Mouse (Mus musculus): ENCODE results near the gene Frmd4a.
A peak's percentile ranks its signal among the peaks of the same experiment; 100 is the strongest.

Gene Frmd4a

DNA sequence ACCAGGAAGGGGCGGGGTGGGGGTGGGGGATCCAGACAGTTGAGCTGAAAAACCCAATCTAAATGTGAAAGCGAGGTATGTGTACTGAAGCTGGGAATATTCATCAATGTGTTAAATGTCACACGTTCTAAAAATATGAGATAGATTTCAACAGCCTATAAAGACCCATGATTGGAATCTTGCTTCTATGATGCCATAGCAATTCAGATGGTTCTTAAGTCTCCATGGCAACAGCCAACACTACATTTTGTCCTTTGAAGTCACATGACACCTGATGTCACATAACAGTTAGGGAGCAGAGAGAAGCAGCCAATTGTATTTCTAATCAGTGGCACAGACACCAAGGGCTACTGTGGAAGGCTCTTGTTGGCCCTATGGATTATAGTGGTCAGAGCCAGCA lies 120.0 kb downstream of the Frmd4a start:
- no peak for DNase-seq (ENCODE audit: low spot score)

DNA sequence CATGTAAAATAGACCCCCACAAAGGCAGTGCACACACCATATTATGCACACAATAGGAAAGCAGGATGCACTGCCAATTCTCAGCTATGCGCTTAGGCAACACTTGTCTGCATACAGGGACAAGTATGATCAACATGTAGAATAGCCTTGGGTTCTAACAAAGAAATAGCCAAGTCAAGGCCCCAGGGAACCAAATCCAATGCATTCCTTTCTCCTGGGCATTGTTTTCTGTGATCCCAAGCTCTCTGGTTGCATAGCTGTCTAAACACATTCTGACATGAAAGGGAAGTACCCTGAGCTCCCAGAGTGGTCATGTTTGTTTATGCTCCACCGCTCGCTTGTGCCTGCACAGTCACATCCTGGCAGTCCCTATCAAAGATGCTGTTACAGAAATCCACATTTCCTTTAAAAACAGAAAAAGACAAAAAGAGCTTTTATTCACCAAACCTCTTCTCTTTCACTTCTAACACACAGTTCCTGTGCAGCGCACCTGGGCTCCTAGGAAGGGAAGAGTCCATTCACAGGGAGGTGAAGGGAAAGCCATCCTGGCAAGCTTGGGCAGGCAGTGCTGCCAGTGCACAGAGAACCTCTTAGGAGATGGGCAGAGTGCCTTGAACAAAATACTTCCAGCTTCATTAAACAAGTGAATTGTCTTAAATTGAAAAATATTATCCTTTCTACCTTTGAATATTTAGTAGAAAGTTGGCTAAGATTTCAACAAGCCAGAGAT lies 124.9 kb downstream of the Frmd4a start:
- DNase-seq (ENCODE audit: low spot score) = no peak

DNA sequence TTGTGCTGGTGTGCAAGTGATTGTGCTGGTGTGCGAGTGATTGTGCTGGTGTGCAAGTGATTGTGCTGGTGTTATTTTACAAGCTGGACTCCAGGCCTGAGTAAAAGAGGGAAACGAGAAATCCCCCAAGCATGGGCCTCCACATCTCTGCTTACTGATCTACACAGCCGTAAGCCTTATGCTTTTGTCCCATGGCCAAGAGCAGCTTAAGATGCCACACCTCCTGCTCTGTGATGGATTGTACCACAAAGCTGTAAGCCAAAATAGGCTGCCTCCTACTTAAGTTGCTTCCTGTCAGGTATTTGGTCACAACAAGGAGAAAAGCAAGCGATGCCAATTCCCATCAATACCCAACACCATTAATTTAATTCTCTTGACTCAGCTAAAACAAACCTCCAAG lies 126.9 kb downstream of the Frmd4a start:
- no peak for DNase-seq (ENCODE audit: low spot score)

DNA sequence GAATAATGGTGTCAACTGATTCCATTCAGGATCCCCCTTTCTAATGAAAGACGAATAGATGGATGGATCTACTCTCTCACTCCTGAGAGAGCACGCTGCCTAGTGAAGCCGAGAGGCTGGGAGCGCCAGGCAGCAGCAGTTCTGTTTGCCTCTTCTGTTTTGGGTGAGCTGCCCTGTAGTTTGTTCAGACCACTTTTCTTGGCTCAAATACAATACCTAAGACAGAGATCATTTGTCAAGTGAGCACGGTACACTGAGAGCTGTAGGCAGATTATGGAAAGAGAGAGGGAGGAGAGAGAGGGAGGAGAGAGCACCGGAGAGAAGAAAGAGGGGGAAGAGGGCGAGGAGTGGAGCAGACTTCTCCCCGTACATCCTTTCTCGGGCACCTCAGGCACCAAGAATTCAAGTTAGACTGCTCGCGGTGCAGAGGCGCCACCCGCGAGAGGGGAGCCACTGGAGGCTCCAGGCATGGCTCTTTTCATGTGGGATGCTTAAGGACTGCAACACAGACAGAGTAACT lies 135.1 kb downstream of the Frmd4a start:
- DNase-seq (ENCODE audit: low spot score) = no peak

- DNase-seq (ENCODE audit: low spot score) = peak; percentile 4
These were observed 135.7 kb downstream of the Frmd4a start for GRCm38 (mm10) chr2:4153131-4153631.

- DNase-seq (ENCODE audit: low spot score) = no peak
These were observed 136.6 kb downstream of the Frmd4a start for GRCm38 (mm10) chr2:4154036-4154653.

DNA sequence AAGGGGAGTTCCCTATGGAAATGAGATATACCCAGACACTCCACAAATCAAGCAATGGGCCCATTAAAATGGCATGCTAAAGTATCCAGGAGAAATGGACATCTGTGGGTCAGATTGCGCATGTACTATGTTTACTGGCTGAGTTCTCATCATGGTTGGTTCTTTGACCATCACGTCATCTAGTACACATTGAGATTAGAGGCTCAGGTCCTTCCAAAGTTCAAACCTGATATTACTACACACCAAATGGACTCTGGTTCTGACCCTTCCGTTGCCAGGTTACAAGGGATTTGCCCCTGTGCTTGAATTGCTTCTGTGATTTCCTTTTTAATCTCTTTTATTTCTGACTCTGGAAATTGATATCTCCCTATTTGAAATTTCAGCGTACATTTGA lies 137.1 kb downstream of the Frmd4a start:
- no peak for DNase-seq (ENCODE audit: low spot score)

DNA sequence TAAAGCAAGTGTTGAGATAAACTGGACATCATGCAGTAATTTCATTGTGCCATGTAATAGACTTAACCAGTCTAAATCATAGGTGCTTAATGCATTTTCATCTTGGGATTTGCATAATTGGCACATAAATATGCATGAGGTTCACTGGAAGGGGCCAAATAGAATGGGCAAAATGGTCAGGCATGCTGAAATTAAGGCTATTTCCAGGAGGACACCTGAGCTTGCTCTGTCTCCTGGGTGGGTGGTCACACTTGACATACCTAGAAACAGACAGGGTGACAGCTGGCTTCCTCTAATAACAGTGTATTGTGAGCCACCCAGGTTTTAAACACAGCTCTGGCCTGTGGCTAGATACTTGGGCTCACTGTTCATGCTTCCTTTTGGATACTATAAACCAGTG lies 137.9 kb downstream of the Frmd4a start:
- no peak for DNase-seq (ENCODE audit: low spot score)

GRCm38 (mm10) chr2:4156511-4156910 lies 139.0 kb downstream of the Frmd4a start:
- DNase-seq (ENCODE audit: low spot score) = no peak

DNA sequence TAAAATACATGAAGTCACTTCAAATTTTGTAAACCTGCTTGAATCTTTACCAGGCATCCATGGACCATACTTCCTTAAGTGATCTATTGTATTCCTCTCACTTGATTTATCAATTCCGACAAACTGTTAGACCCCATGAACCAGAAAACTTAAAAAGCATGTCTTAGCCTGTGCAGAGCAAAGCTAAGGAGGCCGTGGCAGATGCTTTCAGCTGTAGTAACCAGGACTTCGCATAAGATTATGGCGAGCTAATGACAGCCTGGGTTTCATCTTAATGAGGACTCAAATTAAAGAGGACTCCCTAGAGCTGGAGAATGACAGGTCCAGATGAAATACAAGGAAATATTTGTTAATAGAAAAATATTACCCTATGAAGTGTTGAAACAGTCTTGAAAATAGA lies 139.9 kb downstream of the Frmd4a start:
- DNase-seq (ENCODE audit: low spot score) = no peak

DNA sequence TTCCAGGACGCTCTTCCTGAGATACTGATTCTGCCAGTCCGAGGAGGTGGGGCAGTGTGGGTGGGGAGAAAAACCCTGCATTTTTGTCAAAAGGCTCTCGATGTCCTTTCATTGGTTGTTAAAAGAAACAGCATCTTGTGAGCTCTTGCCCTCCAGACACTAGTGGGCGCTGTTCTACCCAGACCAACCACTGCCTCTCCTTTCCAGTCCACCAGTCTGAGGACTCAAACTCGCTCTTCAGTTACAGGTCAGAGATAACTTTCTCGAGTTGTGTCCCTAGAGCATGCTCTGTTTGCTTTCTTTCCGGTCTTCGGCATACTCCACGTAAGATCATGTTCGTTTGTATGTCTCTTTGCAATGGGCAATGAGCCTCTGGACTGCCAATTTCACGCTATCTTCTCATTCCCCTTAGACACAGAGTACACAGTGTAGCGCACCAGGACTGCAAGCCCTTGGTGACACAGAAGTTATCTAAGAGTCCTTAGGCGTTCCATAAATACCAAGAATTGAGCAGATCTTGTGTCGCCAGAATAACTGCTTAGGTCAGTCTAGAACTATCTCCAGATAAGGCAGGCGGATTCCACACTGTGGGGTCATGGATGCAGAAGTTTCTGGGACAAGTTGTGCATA lies 142.2 kb downstream of the Frmd4a start:
- DNase-seq (ENCODE audit: low spot score) = no peak

GRCm38 (mm10) chr2:4166191-4166590 lies 148.7 kb downstream of the Frmd4a start:
- DNase-seq (ENCODE audit: low spot score) = no peak

DNA sequence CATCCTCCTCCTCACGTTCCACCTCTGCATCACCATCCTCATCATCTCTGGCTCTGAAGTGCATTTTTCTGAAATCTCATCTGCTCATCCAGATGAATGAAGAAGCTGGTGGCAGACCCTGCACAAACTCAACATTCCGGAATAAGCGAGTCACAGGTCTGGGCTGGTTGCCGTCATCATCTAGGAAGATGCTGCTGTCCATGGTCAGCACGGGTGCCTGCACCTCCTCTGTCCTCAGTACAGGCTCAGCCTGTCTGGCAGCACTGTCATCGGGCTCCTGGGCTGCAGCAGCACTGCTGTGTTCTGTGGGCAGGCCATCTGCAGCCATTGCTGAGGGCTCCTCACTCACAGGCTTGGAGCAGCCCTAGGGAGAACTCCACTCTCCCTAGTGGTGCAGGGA lies 149.6 kb downstream of the Frmd4a start:
- DNase-seq (ENCODE audit: low spot score) = no peak

- DNase-seq (ENCODE audit: low spot score) = no peak
These were observed 152.2 kb downstream of the Frmd4a start for GRCm38 (mm10) chr2:4169726-4170125.

DNA sequence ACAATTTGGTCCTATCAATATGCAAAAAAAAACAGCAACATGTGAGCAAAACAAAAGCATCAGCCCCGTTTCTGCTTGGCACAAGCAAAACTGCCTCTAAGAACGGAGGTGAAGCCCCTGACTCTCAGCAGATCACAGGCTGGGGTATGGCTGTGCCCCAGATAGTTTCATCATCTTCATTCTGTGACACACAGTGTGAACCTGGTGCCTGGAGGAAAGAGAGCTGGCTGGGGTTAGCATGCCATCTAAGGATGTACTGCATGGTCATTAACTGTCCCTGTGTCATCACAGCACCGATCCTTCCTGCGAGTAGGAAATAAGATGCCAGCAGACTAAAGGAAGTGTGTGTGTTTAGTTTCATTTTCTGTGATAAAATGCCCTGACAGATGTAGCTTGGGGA lies 152.7 kb downstream of the Frmd4a start:
- DNase-seq (ENCODE audit: low spot score) = no peak

- DNase-seq (ENCODE audit: low spot score) = no peak
These were observed 167.5 kb downstream of the Frmd4a start for GRCm38 (mm10) chr2:4184991-4185390.

GRCm38 (mm10) chr2:4187521-4187920 lies 170.0 kb downstream of the Frmd4a start:
- DNase-seq (ENCODE audit: low spot score) = no peak

GRCm38 (mm10) chr2:4188303-4188702 lies 170.8 kb downstream of the Frmd4a start:
- no peak for DNase-seq (ENCODE audit: low spot score)

GRCm38 (mm10) chr2:4190345-4190744 lies 172.8 kb downstream of the Frmd4a start:
- DNase-seq (ENCODE audit: low spot score) = no peak

DNA sequence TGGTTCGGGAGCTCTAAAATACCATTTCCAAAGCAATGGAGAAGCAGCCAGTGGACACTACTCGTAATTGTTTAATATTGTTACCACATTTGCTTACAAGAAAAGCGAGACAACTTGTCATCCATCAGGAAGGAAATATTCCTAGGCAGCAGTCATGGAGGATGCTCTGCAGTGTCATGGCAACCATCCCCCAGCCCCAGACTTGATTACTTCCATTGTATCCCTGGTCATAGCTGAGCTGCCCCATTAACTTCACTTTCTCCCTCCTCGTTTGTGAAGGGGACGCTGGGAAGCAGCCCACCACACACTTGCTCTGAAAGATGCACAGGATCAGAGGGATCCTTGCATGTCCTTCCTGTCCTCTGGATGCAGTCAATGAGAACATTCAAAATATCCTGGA lies 173.5 kb downstream of the Frmd4a start:
- DNase-seq (ENCODE audit: low spot score) = no peak

DNA sequence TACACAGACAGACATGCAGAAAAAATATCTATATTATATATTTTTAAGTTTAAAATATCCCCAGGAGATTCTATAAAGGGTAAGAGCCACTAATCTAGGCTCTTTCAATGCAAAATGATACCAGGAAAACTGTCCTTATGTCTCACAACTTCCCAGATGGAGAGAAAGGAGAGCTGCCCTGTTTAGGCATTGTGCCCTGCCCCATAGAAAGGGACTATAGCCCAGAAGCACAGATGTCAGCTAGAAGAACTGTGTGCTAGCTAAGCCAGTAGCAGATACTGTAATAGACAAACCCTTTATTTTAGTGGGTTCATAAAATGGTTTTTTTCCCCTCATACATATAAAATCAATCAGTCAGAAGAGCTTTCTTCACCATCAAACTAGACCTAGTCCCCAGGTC lies 175.7 kb downstream of the Frmd4a start:
- no peak for DNase-seq (ENCODE audit: low spot score)

DNA sequence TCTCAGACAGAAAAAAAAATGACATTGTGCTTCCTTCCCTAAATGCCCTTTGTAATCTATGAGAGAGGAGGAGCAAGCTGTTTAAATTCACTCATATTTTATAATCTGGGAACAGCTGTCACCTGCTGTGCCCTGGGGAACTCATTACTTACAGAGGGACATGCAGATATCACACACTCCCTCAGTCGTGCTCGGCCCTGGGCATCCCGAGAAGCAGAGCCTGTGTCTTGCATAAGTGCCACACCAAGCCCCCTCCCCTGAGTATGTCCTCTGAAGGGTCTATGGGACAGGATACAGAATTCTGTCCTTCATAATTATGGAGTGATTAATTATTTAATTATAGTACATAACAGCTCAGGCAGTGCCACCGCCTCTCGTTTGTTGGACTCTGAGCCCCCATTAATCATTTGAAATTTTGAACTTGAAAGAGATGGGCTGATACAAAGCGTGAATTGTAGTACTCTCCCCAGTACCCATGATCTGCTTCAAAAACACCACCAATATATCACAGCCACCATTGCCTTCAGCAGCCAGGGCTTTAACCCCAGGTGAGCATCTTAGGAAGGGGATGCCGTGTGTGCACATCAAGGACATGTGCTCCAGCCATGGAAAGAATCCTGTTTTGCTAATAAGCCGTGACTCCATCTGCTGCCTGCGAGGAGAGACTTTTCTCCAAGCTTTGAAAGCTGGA lies 177.0 kb downstream of the Frmd4a start:
- no peak for DNase-seq (ENCODE audit: low spot score)

DNA sequence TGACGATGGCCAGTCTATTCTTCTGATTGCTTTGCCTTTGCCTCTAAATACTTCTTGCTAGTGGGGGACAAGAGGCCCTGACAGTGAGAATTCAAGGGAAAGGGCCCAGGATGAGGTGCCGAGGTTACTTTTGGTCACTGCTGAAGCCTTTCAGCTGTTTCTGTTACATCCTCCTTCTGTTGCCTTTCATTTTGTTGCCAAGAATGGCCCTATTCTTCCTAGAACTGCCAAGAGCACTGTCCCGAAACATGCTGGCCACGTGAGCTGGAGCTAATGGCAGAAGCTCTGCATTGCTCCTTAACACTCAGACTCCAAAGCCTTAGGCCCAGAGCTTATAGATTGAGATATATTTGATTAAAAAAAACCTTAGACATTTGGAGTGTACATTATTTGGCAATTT lies 178.5 kb downstream of the Frmd4a start:
- no peak for DNase-seq (ENCODE audit: low spot score)
